7 mouse cellular contexts compared by ENCODE assay signal in the genomic region with DNA sequence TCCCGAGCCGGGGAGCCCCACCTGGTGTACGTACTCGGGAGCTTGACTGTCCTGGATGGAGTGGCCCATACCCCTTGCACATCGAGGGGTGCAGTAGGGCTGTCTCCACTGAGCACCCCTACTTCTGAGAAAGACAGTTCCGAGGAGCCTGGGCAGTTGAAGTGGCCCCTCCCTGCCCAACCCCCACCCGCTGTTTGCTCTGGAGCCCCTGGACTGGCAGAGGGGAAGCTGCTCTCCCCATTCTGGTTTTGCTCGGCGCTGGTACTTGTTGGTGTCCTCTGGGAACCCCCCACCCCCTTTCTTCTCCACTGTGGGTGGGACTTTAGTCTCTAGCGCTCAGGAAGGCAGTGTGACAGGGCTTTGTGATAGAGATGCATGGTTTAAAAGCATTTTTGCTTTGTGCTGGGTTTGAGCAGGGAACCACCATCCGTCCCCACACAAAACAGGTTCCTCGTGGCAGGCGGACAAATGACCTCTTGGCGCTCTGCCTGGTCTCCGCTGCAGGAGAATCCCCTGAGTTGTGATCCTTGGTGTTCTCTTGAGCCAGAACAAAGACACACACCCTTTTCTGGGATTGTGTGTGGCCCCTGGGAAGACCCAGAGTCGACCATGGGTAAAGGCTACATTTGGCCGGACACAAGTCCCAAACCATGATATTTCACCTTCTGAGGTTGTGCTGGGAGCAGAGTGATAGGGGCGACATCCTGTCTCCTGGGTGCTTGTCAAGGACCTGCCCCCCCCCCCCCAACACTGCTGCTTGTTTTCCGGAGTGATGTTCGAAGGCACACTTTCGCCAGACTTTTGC. TPM values are rescaled to one million over a fixed set of nuclear protein-coding genes. Genes with fewer than 3 reads are reported as not detected.
DNase-seq lines count a peak whose midpoint lies in the region; ATAC-seq lines count a peak whose summit lies in the region.

No protein-coding gene starts in this region.

- H3K4me3 ChIP-seq in lung, embryonic 16.5 days (ENCODE audit: low read length), result peak overlapping the region; percentile 67
- peak overlapping the region; percentile 70 for H3K4me3 ChIP-seq in embryonic facial prominence, embryonic 14.5 days (ENCODE audit: low read depth, low read length)
- peak overlapping the region; percentile 80 for H3K4me3 ChIP-seq in midbrain, embryonic 15.5 days

- peak; percentile 53 for ATAC-seq in lung, embryonic 16.5 days (ENCODE audit: low read depth)
- peak; percentile 45 for ATAC-seq in embryonic facial prominence, embryonic 14.5 days (ENCODE audit: low read depth)
- peak; percentile 69 for ATAC-seq in midbrain, embryonic 15.5 days (replicated peaks)
- ATAC-seq in megakaryocyte, adult 5-6 weeks (ENCODE audit: poor library complexity, severe bottlenecking), result no peak

- peak overlapping the region; percentile 73 for H3K9ac ChIP-seq in lung, embryonic 16.5 days (ENCODE audit: low read length)
- peak overlapping the region; percentile 76 for H3K9ac ChIP-seq in embryonic facial prominence, embryonic 14.5 days (ENCODE audit: low read depth, low read length)
- peak overlapping the region; percentile 87 for H3K9ac ChIP-seq in midbrain, embryonic 15.5 days

- H3K36me3 ChIP-seq in lung, embryonic 16.5 days (ENCODE audit: control insufficient read depth, insufficient read depth, low read length), result no peaks in the 10 kb centered on the region
- no peaks in the 10 kb centered on the region for H3K36me3 ChIP-seq in embryonic facial prominence, embryonic 14.5 days (ENCODE audit: control insufficient read depth, insufficient read depth, low read length)
- H3K36me3 ChIP-seq in midbrain, embryonic 15.5 days (replicated peaks), result no peaks in the 10 kb centered on the region

- H3K27ac ChIP-seq in lung, embryonic 16.5 days (ENCODE audit: low read length), result no peak overlapping the region; the same call in 1 of the 2 replicates
- no peak overlapping the region; the same call in 1 of the 2 replicates for H3K27ac ChIP-seq in embryonic facial prominence, embryonic 14.5 days (replicated peaks; ENCODE audit: low read depth, low read length)
- peak overlapping the region; percentile 87 for H3K27ac ChIP-seq in midbrain, embryonic 15.5 days

- H3K4me1 ChIP-seq in lung, embryonic 16.5 days (replicated peaks; ENCODE audit: control insufficient read depth, insufficient read depth, low read length), result peaks cover 6% of the 10 kb centered on the region
- peaks cover 17% of the 10 kb centered on the region for H3K4me1 ChIP-seq in embryonic facial prominence, embryonic 14.5 days (ENCODE audit: control insufficient read depth, insufficient read depth, low read length)
- H3K4me1 ChIP-seq in midbrain, embryonic 15.5 days, result peaks cover 50% of the 10 kb centered on the region

- no peaks in the 10 kb centered on the region for H3K9me3 ChIP-seq in lung, embryonic 16.5 days (ENCODE audit: control insufficient read depth, low read length)
- no peaks in the 10 kb centered on the region for H3K9me3 ChIP-seq in embryonic facial prominence, embryonic 14.5 days (ENCODE audit: control insufficient read depth, low read length)
- H3K9me3 ChIP-seq in midbrain, embryonic 15.5 days, result no peaks in the 10 kb centered on the region

- H3K27me3 ChIP-seq in lung, embryonic 16.5 days (ENCODE audit: control insufficient read depth, insufficient read depth, low read depth, low read length), result no peaks in the 10 kb centered on the region
- no peaks in the 10 kb centered on the region for H3K27me3 ChIP-seq in embryonic facial prominence, embryonic 14.5 days (replicated peaks; ENCODE audit: control insufficient read depth, insufficient read depth, low read length)
- no peaks in the 10 kb centered on the region for H3K27me3 ChIP-seq in midbrain, embryonic 15.5 days (replicated peaks)

- H3K4me2 ChIP-seq in lung, embryonic 16.5 days (ENCODE audit: low read depth, low read length), result peak overlapping the region; percentile 95
- H3K4me2 ChIP-seq in embryonic facial prominence, embryonic 14.5 days (ENCODE audit: low read depth, low read length), result peak overlapping the region; percentile 93
- peak overlapping the region; percentile 75 for H3K4me2 ChIP-seq in midbrain, embryonic 15.5 days

- under 1% methylated on average over 21 of the region's 21 CpGs for WGBS in lung, embryonic 16.5 days
- 4% methylated on average over 21 of the region's 21 CpGs for WGBS in embryonic facial prominence, embryonic 14.5 days
- WGBS in midbrain, embryonic 15.5 days, result 1% methylated on average over 21 of the region's 21 CpGs

- no peak for DNase-seq in lung, postnatal 10 days
- peak; percentile 33 for DNase-seq in embryonic facial prominence, embryonic 14.5 days (ENCODE audit: low spot score)
- DNase-seq in induced T-regulatory cell, adult 2 months (ENCODE audit: low read depth), result peak; percentile 56
- no peak for DNase-seq in layer of hippocampus, adult 11-12 months (ENCODE audit: low spot score)

RNA-seq across cellular contexts. Expression of a gene that starts 0.8 kb away (rescaled TPM):
- 1.1 and 1.2 TPM in 2 replicates for polyA plus RNA-seq in lung, embryonic 16.5 days (2015; fragmentation: Nextera tagmentation; extraction: Ambion mirVana)
- polyA plus RNA-seq in embryonic facial prominence, embryonic 14.5 days (2014; fragmentation: Nextera tagmentation; extraction: Ambion mirVana), result 3.4 and 3.8 TPM in 2 replicates
- polyA plus RNA-seq in midbrain, embryonic 15.5 days (2015; fragmentation: Nextera tagmentation; extraction: Ambion mirVana), result 15.3 and 15.5 TPM in 2 replicates
- total RNA-seq in megakaryocyte, adult 5-6 weeks (2015), result not detected in 2 replicates
- 0.04 TPM in 1 of 2 replicates, not detected in the other for total RNA-seq in megakaryocyte, adult 5-6 weeks (2017)

Comparison
In these comparisons a context has a peak if more than half of its experiments do, and no peak if none do; other contexts are left out.
1. DNase-seq: peak in embryonic facial prominence, embryonic 14.5 days (single experiment) and induced T-regulatory cell, adult 2 months (single experiment); none in lung, postnatal 10 days (single experiment) and layer of hippocampus, adult 11-12 months (single experiment).
2. Peak in every context shown above with its lines, with median percentiles within 50 percentile points of each other: H3K4me2 ChIP-seq, H3K4me3 ChIP-seq and H3K9ac ChIP-seq.